Mouse (Mus musculus) spleen, postnatal 4 days (tissue): Measurements from ENCODE around the gene Smpd2.

Source experiments
- DNase-seq, 2 experiments: peaks; one replicate each; pipeline ENCODE4 v3.0.0; 2022; ENCODE audit warnings: low spot score in 2 of 2

Smpd2 gene

GRCm38 (mm10) chr10:41488877-41489276, 1.3 kb downstream of the Smpd2 start:
- no peak for DNase-seq

- DNase-seq, result no peak
These were observed 3.5 kb downstream of the Smpd2 start for GRCm38 (mm10) chr10:41486506-41487170.

- no peak for DNase-seq
These were observed 4.4 kb downstream of the Smpd2 start for GRCm38 (mm10) chr10:41485778-41486177.

GRCm38 (mm10) chr10:41482446-41482845, 7.7 kb downstream of the Smpd2 start:
- DNase-seq, result no peak

- no peak for DNase-seq
These were observed 9.0 kb downstream of the Smpd2 start for GRCm38 (mm10) chr10:41480938-41481880.

GRCm38 (mm10) chr10:41479961-41480360, 10.2 kb downstream of the Smpd2 start:
- no peak for DNase-seq

- peak; percentile 29 to 69 for DNase-seq
These were observed 12.6 kb downstream of the Smpd2 start for GRCm38 (mm10) chr10:41477278-41478181.

GRCm38 (mm10) chr10:41477018-41477277, 13.2 kb downstream of the Smpd2 start:
- DNase-seq, result no peak

- peak; percentile 68 to 83 for DNase-seq
These were observed 13.8 kb downstream of the Smpd2 start, which contains the start of gene Mical1 for GRCm38 (mm10) chr10:41476171-41477017. Mical1 (plus strand) TSS chr10:41476314.

GRCm38 (mm10) chr10:41474981-41475391, 15.2 kb downstream of the Smpd2 start:
- no peak for DNase-seq

GRCm38 (mm10) chr10:41473782-41474468, 16.2 kb downstream of the Smpd2 start:
- peak in 1 of 2 experiments; percentile 37 for DNase-seq

- no peak for DNase-seq
These were observed 17.1 kb downstream of the Smpd2 start for GRCm38 (mm10) chr10:41472962-41473481.

- DNase-seq, result no peak
These were observed 17.6 kb downstream of the Smpd2 start for GRCm38 (mm10) chr10:41472534-41472933.

GRCm38 (mm10) chr10:41470693-41471092, 19.5 kb downstream of the Smpd2 start:
- DNase-seq, result no peak

GRCm38 (mm10) chr10:41467325-41467724, 22.8 kb downstream of the Smpd2 start:
- DNase-seq, result no peak

GRCm38 (mm10) chr10:41464401-41464955, 25.7 kb downstream of the Smpd2 start:
- no peak for DNase-seq

- DNase-seq, result no peak
These were observed 29.0 kb downstream of the Smpd2 start for GRCm38 (mm10) chr10:41461057-41461722.

GRCm38 (mm10) chr10:41460501-41460900, 29.7 kb downstream of the Smpd2 start:
- no peak for DNase-seq

- no peak for DNase-seq
These were observed 30.2 kb downstream of the Smpd2 start for GRCm38 (mm10) chr10:41459990-41460389.
